Mouse (Mus musculus): Measurements from ENCODE around the gene Zim1.

- TF ChIP-seq EP300 (IDR thresholded peaks at IDR 0.05; ENCODE audit: low read depth) (no peak), CTCF (IDR thresholded peaks at IDR 0.05; ENCODE audit: low read depth) (no peak)
These were observed 45.0 kb downstream of the Zim1 start for GRCm38 (mm10) chr7:6651221-6651620.
